Mouse (Mus musculus): ENCODE results near the gene Klk1b27. TPM values are rescaled to one million over a fixed set of nuclear protein-coding genes. Genes with fewer than 3 reads are reported as not detected.

Gene Klk1b27
- not detected in 2 replicates for polyA plus RNA-seq (2012; rRNA removed)

DNA sequence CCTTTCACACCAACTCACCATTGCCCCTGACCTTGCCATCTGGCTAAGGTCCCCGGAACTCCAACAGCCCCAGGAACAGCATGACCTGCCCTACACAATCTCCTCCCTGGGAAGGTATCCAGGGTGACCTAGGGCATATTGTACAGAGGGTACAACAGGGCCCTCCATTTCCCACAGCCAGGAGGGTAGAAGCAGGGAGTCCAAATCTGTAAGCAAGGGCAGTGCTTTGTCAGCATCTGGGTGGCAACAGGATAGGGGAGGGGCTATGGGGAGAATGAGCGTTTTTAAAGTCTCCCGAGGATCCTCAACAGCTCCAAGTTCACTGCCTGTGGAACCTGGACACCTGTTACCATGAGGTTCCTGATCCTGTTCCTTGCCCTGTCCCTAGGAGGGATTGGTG, at the start of gene Klk1b27:
Gene Klk1b27 (plus strand): TSS at position 301 of the 400 bp plus-strand sequence.

DNA sequence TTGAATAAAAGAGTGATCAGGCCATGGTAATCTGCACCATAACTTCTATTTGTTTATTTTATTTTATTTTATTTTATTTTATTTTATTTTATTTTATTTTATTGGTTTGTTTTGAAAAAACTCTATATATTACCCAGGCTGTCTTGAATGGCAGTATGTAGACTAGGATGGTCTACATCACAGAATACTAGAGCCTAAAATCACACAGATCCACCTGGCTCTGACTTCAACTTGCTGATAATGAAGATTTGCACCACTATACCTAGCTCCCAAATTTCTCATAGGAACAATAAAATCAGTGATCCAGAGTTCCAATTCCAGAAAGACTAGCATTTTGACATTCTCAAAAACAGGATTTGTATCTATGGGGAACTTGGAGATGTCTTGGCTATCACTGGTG, 40.2 kb upstream of the Klk1b27 start, which contains the start of gene Klk1b26:
Gene Klk1b26 (plus strand): TSS at position 301 of the 400 bp plus-strand sequence.

DNA sequence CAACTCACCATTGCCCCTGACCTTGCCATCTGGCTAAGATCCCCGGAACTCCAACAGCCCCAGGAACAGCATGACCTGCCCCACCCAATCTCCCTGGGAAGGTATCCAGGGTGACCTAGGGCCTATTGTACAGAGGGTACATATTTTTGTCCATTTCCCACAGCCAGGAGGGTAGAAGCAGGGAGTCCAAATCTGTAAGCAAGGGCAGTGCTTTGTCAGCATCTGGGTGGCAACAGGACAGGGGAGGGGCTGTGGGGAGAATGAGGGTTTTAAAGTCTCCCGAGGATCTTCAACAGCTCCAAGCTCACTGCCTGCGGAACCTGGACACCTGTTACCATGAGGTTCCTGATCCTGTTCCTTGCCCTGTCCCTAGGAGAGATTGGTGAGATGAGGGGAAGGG, 49.9 kb downstream of the Klk1b27 start, which contains the start of gene Klk1b21:
Gene Klk1b21 (plus strand): TSS at position 301 of the 400 bp plus-strand sequence.

Other genes with a start within 250 kb of the Klk1b27 start
- gene Klk7, start 241.0 kb upstream of the Klk1b27 start, polyA plus RNA-seq (2012; rRNA removed), result 0.04 and 0.05 TPM in 2 replicates
- gene Klk6, start 227.8 kb upstream of the Klk1b27 start, polyA plus RNA-seq (2012; rRNA removed), result not detected in 2 replicates
- gene Klk5, start 210.3 kb upstream of the Klk1b27 start, polyA plus RNA-seq (2012; rRNA removed), result not detected in 2 replicates
- gene Klk4, start 171.1 kb upstream of the Klk1b27 start, polyA plus RNA-seq (2012; rRNA removed), result 0.33 and 0.58 TPM in 2 replicates
- gene Klk15, start 118.5 kb upstream of the Klk1b27 start, polyA plus RNA-seq (2012; rRNA removed), result not detected in 2 replicates
- not detected in 2 replicates for gene Klk1b8, start 101.6 kb upstream of the Klk1b27 start, polyA plus RNA-seq (2012; rRNA removed)
- not detected in 2 replicates for gene Klk1b1, start 85.5 kb upstream of the Klk1b27 start, polyA plus RNA-seq (2012; rRNA removed)
- gene Klk1b9, start 76.2 kb upstream of the Klk1b27 start, polyA plus RNA-seq (2012; rRNA removed), result not detected in 2 replicates
- gene Klk1b11, start 56.4 kb upstream of the Klk1b27 start, polyA plus RNA-seq (2012; rRNA removed), result not detected in 2 replicates
- 0.06 TPM in 1 of 2 replicates, not detected in the other for gene Klk1b26, start 40.1 kb upstream of the Klk1b27 start, polyA plus RNA-seq (2012; rRNA removed)
- not detected in 2 replicates for gene Klk1b21, start 50.0 kb downstream of the Klk1b27 start, polyA plus RNA-seq (2012; rRNA removed)
- gene Klk1b22, start 60.4 kb downstream of the Klk1b27 start, polyA plus RNA-seq (2012; rRNA removed), result not detected in 2 replicates
- not detected in 2 replicates for gene Klk1b16, start 84.5 kb downstream of the Klk1b27 start, polyA plus RNA-seq (2012; rRNA removed)
- gene Klk1b24, start 135.9 kb downstream of the Klk1b27 start, polyA plus RNA-seq (2012; rRNA removed), result 0.09 TPM in 1 of 2 replicates, not detected in the other
- gene Klk1b3, start 145.9 kb downstream of the Klk1b27 start, polyA plus RNA-seq (2012; rRNA removed), result not detected in 2 replicates
- gene Klk1b4, start 155.1 kb downstream of the Klk1b27 start, polyA plus RNA-seq (2012; rRNA removed), result not detected in 2 replicates
- gene Klk1b5, start 163.7 kb downstream of the Klk1b27 start, polyA plus RNA-seq (2012; rRNA removed), result not detected in 2 replicates
- gene Klk1, start 173.1 kb downstream of the Klk1b27 start, polyA plus RNA-seq (2012; rRNA removed), result not detected in 2 replicates
- gene Gm36864, start 183.9 kb downstream of the Klk1b27 start, polyA plus RNA-seq (2012; rRNA removed), result not detected in 2 replicates
- 1.4 and 1.6 TPM in 2 replicates for gene 1700028J19Rik, start 194.4 kb downstream of the Klk1b27 start, polyA plus RNA-seq (2012; rRNA removed)
- gene 2410002F23Rik, start 194.4 kb downstream of the Klk1b27 start, polyA plus RNA-seq (2012; rRNA removed), result 290 and 299 TPM in 2 replicates
- gene Acp4, start 205.1 kb downstream of the Klk1b27 start, polyA plus RNA-seq (2012; rRNA removed), result 0.05 TPM in 1 of 2 replicates, not detected in the other
- gene Gm15517, start 209.2 kb downstream of the Klk1b27 start, polyA plus RNA-seq (2012; rRNA removed), result 0.51 TPM in 1 of 2 replicates, not detected in the other

Measured in central nervous system, embryonic 14 days (tissue).